Mouse (Mus musculus): ENCODE results near the gene Gm853. TPM values are rescaled to one million over a fixed set of nuclear protein-coding genes. Genes with fewer than 3 reads are reported as not detected.

Gm853 gene
- polyA plus RNA-seq, 1 experiment from 2014 or later = 0.84 TPM

DNA sequence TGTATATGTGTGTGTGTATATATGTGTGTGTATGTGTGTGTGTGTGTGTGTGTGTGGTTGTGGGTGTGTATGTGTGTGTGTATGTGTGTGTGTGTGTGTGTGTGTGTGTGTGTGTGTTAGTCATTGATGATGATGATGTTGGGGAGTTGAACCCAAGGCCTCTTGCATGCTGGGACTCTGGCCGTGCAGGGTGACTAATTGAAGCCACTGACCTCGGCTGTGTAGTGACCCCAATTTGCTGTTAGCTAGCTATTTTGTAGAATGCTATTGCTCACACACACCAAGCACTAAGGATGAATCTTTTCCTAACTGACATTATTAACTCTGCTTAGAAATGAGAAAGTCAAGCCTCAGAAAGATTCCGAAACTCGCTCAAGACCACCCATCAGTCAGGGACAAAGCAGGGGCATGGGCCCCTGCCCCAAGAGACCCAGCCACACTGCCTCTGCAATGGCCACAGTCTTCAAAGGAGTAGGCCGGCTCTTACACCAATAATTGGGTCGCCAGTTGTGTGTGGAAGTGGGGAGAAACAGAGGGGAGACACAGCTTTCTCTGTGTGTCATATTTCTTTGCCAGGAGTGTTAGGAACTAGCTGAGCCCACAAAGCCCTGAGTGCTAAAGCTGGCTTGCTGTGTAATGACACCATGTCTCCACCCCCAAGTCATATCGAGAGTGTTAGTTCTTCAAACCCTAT lies 41.1 kb downstream of the Gm853 start:
- Histone ChIP-seq H3K27me3 (ENCODE audit: insufficient read depth, poor library complexity, severe bottlenecking) (peaks cover 30% of the 10 kb centered on the region), H3K9me3 (no peaks in the 10 kb centered on the region), H3K4me1 (replicated peaks) (peaks cover 23% of the 10 kb centered on the region), H3K27ac (no peak overlapping the region), H3K4me3 (no peak overlapping the region), H3K36me3 (no peaks in the 10 kb centered on the region)
- 75% methylated on average over 7 of the region's 7 CpGs for WGBS
- no peak for DNase-seq (ENCODE audit: low spot score)

DNA sequence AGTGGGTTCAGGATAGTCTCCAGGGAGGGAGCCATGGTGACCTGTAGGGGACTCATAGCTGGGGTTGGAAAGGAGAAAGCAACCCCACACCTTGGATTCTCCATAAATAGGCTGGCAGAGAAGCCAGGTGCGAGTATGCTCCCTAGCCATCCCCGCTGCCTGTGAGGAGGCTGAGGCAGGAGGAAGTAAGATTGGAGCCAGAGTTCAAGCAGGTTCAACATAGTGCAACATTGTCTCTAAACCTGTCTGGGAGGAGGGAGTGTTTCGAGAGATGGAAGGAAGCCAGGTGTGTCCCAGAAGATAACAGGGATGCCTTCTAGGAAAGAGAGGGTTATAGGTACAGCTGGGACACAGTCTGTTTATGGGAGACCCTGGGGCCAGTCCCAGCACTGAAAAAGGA lies 42.3 kb downstream of the Gm853 start:
- no peak for DNase-seq (ENCODE audit: low spot score)
- H3K4me3 ChIP-seq = no peak overlapping the region
- H3K27ac ChIP-seq = no peak overlapping the region
- no peaks in the 10 kb centered on the region for H3K9me3 ChIP-seq
- H3K36me3 ChIP-seq = no peaks in the 10 kb centered on the region
- WGBS = 85% methylated on average over 3 of the region's 3 CpGs
- H3K4me1 ChIP-seq (replicated peaks) = peaks cover 35% of the 10 kb centered on the region
- H3K27me3 ChIP-seq (ENCODE audit: insufficient read depth, poor library complexity, severe bottlenecking) = peaks cover 38% of the 10 kb centered on the region

DNA sequence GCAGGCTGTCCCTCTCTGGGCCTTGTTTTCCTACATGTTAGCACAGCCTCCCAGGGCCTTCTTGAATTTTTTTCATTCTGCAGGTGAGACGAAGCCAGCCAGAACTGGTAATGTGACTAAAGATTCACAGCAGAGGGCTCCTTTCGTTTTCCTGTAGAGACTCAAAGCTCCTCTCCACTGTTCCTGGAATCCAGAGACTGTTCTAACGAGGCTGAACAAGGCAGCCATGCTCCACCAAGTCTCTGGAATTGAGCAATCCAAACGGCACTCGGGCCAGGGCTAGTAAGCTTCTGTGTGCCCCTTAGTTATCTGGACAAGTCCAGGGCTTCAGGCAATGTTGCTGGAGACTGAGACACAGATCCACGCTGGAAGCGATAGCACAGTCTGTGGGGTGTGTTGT lies 44.7 kb downstream of the Gm853 start:
- no peaks in the 10 kb centered on the region for H3K36me3 ChIP-seq
- H3K27ac ChIP-seq = peak overlapping the region; percentile 13; the same call in 1 of the 2 replicates
- WGBS = 65% methylated on average over 7 of the region's 7 CpGs
- peaks cover 55% of the 10 kb centered on the region for H3K4me1 ChIP-seq (replicated peaks)
- peaks cover 61% of the 10 kb centered on the region for H3K27me3 ChIP-seq (ENCODE audit: insufficient read depth, poor library complexity, severe bottlenecking)
- H3K9me3 ChIP-seq = no peaks in the 10 kb centered on the region
- no peak for DNase-seq (ENCODE audit: low spot score)
- no peak overlapping the region for H3K4me3 ChIP-seq

DNA sequence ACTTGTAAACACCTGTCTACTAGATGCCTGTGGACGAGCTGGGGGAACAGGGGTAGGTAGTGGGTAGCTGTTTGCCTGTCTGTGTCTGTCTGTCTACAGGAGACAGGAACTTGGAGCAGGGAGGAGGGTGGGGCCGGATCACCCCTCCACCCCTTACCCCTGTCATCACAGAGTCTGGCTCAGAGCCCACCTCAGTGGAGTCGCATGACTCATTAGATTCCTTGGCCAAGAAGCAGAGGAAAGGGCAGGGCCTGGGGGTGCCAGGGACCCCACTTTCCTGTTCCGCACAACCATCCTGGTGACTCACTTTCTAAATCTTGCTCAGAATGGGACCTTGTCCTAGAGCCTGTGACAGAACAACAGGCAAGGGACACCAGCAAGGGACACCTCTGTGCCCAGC lies 45.1 kb downstream of the Gm853 start:
- peaks cover 59% of the 10 kb centered on the region for H3K4me1 ChIP-seq (replicated peaks)
- 0 out of 2 replicates have a peak overlapping the region, but pooled peaks have one; percentile 13 for H3K27ac ChIP-seq
- no peak for DNase-seq (ENCODE audit: low spot score)
- no peaks in the 10 kb centered on the region for H3K9me3 ChIP-seq
- no peak overlapping the region for H3K4me3 ChIP-seq
- no peaks in the 10 kb centered on the region for H3K36me3 ChIP-seq
- 81% methylated on average over 4 of the region's 4 CpGs for WGBS
- H3K27me3 ChIP-seq (ENCODE audit: insufficient read depth, poor library complexity, severe bottlenecking) = peaks cover 65% of the 10 kb centered on the region

GRCm38 (mm10) chr4:130176156-130176720 lies 46.0 kb downstream of the Gm853 start:
- Histone ChIP-seq H3K4me1 (replicated peaks) (peaks cover 65% of the 10 kb centered on the region), H3K36me3 (no peaks in the 10 kb centered on the region), H3K4me3 (no peak overlapping the region), H3K9me3 (no peaks in the 10 kb centered on the region), H3K27me3 (ENCODE audit: insufficient read depth, poor library complexity, severe bottlenecking) (peaks cover 68% of the 10 kb centered on the region), H3K27ac (peak overlapping the region; percentile 19; the same call in 1 of the 2 replicates)
- no peak for DNase-seq (ENCODE audit: low spot score)
- WGBS = 78% methylated on average over 5 of the region's 5 CpGs

- peak within 1 kb of the TSS; percentile 41 for H3K4me3 ChIP-seq
- peak within 1 kb of the TSS; percentile 75 for H3K27ac ChIP-seq
- 3% methylated on average over 14 of the region's 14 CpGs for WGBS
- no peaks in the 10 kb centered on the region for H3K9me3 ChIP-seq
- DNase-seq (ENCODE audit: low spot score) = peak; percentile 37
- peaks cover 63% of the 10 kb centered on the region for H3K4me1 ChIP-seq (replicated peaks)
- H3K36me3 ChIP-seq = no peaks in the 10 kb centered on the region
- peaks cover 68% of the 10 kb centered on the region for H3K27me3 ChIP-seq (ENCODE audit: insufficient read depth, poor library complexity, severe bottlenecking)
These were observed 47.0 kb downstream of the Gm853 start, which contains the start of gene Tinagl1 for GRCm38 (mm10) chr4:130175072-130175711. Gene Tinagl1, minus strand, starts transcription at chr4:130175122.

DNA sequence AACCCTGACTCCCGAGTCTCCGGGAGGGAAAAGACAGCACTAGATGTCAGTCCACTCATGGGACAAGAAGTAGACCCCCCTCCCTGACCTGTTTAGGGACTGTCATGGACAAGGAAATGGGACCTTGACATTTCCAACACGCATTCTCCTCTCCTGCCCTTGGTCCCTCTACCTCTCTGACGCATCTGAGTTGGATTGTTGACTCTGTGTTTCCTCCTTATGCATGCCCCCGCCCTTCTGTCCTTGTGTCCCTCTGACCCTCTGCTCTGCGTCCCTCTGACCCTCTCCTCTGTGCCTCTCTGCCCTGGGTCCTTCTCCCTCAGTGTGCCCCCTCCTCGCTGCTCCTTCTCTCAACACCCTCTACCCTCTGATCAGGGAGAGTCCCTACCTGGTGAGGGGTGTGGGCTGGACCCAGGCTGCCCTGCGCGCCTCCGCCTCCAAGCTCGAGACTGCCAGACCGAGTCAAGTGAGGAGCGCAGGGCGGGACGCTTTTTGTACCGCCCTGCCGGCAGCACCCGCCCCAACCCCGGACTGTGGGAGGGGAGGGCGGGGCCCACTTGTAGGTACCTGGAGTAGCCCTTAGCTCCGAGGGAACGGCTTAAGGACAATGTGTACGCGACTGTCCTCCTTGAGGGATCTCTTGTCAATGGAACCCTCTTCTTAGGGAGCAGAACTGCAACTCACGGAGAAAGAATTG lies 47.7 kb downstream of the Gm853 start:
- 3% methylated on average over 25 of the region's 25 CpGs for WGBS
- peak overlapping the region; percentile 75 for H3K27ac ChIP-seq
- no peaks in the 10 kb centered on the region for H3K36me3 ChIP-seq
- peaks cover 65% of the 10 kb centered on the region for H3K4me1 ChIP-seq (replicated peaks)
- DNase-seq (ENCODE audit: low spot score) = peak; percentile 47
- H3K4me3 ChIP-seq = peak overlapping the region; percentile 41
- H3K9me3 ChIP-seq = no peaks in the 10 kb centered on the region
- H3K27me3 ChIP-seq (ENCODE audit: insufficient read depth, poor library complexity, severe bottlenecking) = peaks cover 71% of the 10 kb centered on the region

- H3K4me3 ChIP-seq = peak overlapping the region; percentile 41
- peaks cover 71% of the 10 kb centered on the region for H3K4me1 ChIP-seq (replicated peaks)
- H3K27ac ChIP-seq = peak overlapping the region; percentile 75; the same call in 1 of the 2 replicates
These were observed 48.3 kb downstream of the Gm853 start for GRCm38 (mm10) chr4:130173911-130174311.

GRCm38 (mm10) chr4:130173060-130173822 lies 49.0 kb downstream of the Gm853 start:
- peak overlapping the region; percentile 41; the same call in 1 of the 2 replicates for H3K4me3 ChIP-seq
- peaks cover 70% of the 10 kb centered on the region for H3K27me3 ChIP-seq (ENCODE audit: insufficient read depth, poor library complexity, severe bottlenecking)
- WGBS = 71% methylated on average over 11 of the region's 11 CpGs
- no peaks in the 10 kb centered on the region for H3K36me3 ChIP-seq
- H3K4me1 ChIP-seq (replicated peaks) = peaks cover 78% of the 10 kb centered on the region
- H3K9me3 ChIP-seq = no peaks in the 10 kb centered on the region
- peak overlapping the region; percentile 75; the same call in 1 of the 2 replicates for H3K27ac ChIP-seq
- no peak for DNase-seq (ENCODE audit: low spot score)

More at GRCm38 (mm10) chr4:130173911-130174311, 48.3 kb downstream of the Gm853 start:
- DNase-seq (ENCODE audit: low spot score) = no peak
- Histone ChIP-seq H3K36me3 (no peaks in the 10 kb centered on the region), H3K9me3 (no peaks in the 10 kb centered on the region), H3K27me3 (ENCODE audit: insufficient read depth, poor library complexity, severe bottlenecking) (peaks cover 69% of the 10 kb centered on the region)
- WGBS = 36% methylated on average over 19 of the region's 19 CpGs

DNA sequence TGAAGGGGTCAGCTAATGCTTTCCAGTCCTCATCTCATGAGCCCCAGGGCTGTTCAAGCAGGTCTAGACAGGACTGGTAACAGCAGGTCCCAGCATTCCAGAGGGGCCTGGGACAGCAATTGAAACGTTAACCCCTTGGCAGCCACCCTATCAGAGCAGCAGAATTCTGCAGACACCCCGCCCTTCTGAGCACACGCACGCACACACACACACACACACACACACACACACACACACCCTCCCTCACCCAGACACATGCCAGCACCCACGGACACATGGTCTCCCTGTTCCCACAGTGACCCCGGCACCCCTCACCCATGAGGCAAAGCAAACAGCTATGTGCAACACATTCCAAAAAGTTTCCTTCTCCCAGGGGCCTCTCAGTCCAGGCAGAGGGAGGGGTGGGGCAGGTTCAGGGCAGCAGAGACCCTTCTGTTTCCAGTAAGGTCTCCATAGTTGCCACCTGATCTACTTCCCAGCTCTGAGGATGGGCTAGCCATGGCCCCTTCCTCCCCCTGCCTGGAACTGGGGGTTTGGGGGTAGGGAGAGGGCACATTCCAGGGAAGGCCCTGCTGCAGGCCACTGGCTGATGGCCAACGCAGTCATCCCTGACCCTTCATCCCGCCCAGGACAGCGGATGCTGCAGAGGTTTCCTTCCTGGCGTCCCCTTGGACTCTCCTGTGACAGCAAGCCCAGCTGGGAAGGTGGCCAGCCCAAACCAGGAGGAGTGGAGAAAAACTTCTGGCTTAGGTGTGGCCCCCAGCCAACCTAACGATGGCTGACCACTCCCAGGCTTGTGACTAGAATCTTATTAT lies 50.0 kb downstream of the Gm853 start:
- H3K4me1 ChIP-seq (replicated peaks) = peaks cover 80% of the 10 kb centered on the region
- H3K36me3 ChIP-seq = no peaks in the 10 kb centered on the region
- peaks cover 70% of the 10 kb centered on the region for H3K27me3 ChIP-seq (ENCODE audit: insufficient read depth, poor library complexity, severe bottlenecking)
- no peaks in the 10 kb centered on the region for H3K9me3 ChIP-seq
- H3K4me3 ChIP-seq = no peak overlapping the region
- H3K27ac ChIP-seq = peak overlapping the region; percentile 69
- peak; percentile 53 for DNase-seq (ENCODE audit: low spot score)
- WGBS = 63% methylated on average over 11 of the region's 11 CpGs

DNA sequence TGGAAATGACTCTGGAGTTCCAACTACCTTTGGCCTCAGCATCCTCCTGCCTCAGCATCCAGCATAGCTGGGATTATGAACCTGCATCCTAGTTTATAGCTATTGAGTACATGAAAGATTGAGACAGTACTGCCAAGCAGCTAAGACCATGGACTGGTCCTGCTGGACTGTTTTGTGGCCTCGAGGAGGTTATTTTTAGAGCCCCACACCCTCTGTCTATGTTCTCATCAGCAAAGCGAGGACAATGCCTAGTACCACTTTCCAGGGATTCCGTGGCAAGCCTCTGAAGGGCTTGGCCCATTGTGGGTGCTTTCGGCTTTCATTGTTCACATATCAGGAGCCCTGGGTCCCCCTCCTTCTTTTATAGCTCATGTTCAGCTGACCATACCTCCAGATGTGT lies 51.8 kb downstream of the Gm853 start:
- peaks cover 72% of the 10 kb centered on the region for H3K4me1 ChIP-seq (replicated peaks)
- no peak overlapping the region for H3K27ac ChIP-seq
- H3K9me3 ChIP-seq = no peaks in the 10 kb centered on the region
- 90% methylated on average over 4 of the region's 4 CpGs for WGBS
- DNase-seq (ENCODE audit: low spot score) = no peak
- H3K4me3 ChIP-seq = no peak overlapping the region
- H3K36me3 ChIP-seq = no peaks in the 10 kb centered on the region
- H3K27me3 ChIP-seq (ENCODE audit: insufficient read depth, poor library complexity, severe bottlenecking) = peaks cover 70% of the 10 kb centered on the region
